Mouse (Mus musculus): ENCODE measurements at regions not wholly inside any gene's neighbourhood (a gene's known extent, or its start where the extent isn't known, plus 50 kb on each side); places are given as distances from the start of the nearest gene placed in this dataset.
A peak's percentile ranks its signal among the peaks of the same experiment; 100 is the strongest.

- DNase-seq (ENCODE audit: low spot score) (peak; percentile 23), ATAC-seq (replicated peaks; ENCODE audit: low FRiP score, low read depth) (no peak)
- no peak overlapping the region for H3K27ac ChIP-seq
- H3K9me3 ChIP-seq (replicated peaks; ENCODE audit: low read length) = no peaks in the 10 kb centered on the region
- no peak overlapping the region for H3K4me2 ChIP-seq (ENCODE audit: low read length)
- H3K4me3 ChIP-seq (replicated peaks; ENCODE audit: low read depth, low read length) = no peak overlapping the region
- no peak overlapping the region for H3K9ac ChIP-seq (ENCODE audit: low read depth, low read length)
- no peaks in the 10 kb centered on the region for H3K27me3 ChIP-seq (ENCODE audit: insufficient read depth, low read length)
- no peaks in the 10 kb centered on the region for H3K36me3 ChIP-seq (ENCODE audit: insufficient read depth, low read length)
- no peak for TF ChIP-seq CTCF (IDR thresholded peaks at IDR 0.05; ENCODE audit: low read depth)
- 45% methylated on average over 17 of the region's 17 CpGs for WGBS
- no peaks in the 10 kb centered on the region for H3K4me1 ChIP-seq (replicated peaks; ENCODE audit: insufficient read depth, low read length)
These were observed 107.3 kb upstream of the Tmem150c start for GRCm38 (mm10) chr5:100266671-100267510.

DNA sequence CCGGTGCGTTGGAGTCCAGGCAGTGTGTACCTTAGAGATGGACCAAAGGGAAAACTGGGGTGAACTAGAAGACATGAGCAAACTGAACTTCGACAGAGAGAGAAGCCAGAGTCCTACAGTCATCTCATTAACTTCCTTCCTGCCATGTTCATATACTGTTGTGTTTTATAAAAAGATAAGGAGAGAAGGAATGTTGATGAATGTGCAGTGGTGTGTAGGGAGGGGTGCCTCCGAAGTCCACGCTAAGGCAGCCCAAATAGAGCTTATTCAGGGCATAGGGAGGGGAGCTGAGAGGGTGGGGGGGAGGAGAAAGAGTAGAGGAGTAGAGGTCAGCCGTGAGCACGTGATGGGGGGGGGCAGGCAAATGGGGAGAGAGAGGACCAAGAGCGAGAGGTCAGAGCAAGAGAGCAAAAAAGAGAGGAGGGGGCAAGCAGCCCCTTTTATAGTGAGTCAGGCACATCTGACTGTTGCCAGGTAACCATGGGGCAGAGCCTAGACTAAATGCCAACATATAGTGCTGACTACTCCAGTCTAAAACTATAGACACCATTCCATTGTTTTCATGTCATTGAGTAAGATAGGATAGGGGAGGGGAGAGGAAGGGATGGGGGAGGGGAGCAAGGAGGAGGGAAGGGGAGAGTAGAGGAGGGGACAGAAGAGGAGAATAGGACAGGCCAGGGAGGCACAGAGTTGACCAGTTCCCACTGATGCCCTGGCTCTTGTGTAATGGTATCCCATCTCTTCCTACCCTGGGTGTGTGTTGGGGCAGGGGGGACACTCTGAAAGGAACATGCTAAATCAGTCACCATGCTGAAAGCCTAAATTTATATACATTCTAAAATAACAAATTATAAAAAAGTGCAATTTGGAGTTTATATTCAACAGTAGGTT is 100.4 kb upstream of the Tmem150c start:
- Histone ChIP-seq H3K27me3 (ENCODE audit: insufficient read depth, low read length) (no peaks in the 10 kb centered on the region), H3K9ac (ENCODE audit: low read depth, low read length) (no peak overlapping the region), H3K4me3 (replicated peaks; ENCODE audit: low read depth, low read length) (no peak overlapping the region), H3K27ac (peak overlapping the region; percentile 68; the same call in 1 of the 2 replicates), H3K4me1 (replicated peaks; ENCODE audit: insufficient read depth, low read length) (peaks cover 4% of the 10 kb centered on the region; the same call in 1 of the 2 replicates), H3K36me3 (ENCODE audit: insufficient read depth, low read length) (no peaks in the 10 kb centered on the region), H3K9me3 (replicated peaks; ENCODE audit: low read length) (no peaks in the 10 kb centered on the region), H3K4me2 (ENCODE audit: low read length) (no peak overlapping the region)
- TF ChIP-seq CTCF (IDR thresholded peaks at IDR 0.05; ENCODE audit: low read depth) = no peak
- peak; percentile 64 for DNase-seq (ENCODE audit: low spot score)
- ATAC-seq (replicated peaks; ENCODE audit: low FRiP score, low read depth) = no peak; the same call in 1 of the 2 replicates
- WGBS = 47% methylated on average over 8 of the region's 8 CpGs

DNA sequence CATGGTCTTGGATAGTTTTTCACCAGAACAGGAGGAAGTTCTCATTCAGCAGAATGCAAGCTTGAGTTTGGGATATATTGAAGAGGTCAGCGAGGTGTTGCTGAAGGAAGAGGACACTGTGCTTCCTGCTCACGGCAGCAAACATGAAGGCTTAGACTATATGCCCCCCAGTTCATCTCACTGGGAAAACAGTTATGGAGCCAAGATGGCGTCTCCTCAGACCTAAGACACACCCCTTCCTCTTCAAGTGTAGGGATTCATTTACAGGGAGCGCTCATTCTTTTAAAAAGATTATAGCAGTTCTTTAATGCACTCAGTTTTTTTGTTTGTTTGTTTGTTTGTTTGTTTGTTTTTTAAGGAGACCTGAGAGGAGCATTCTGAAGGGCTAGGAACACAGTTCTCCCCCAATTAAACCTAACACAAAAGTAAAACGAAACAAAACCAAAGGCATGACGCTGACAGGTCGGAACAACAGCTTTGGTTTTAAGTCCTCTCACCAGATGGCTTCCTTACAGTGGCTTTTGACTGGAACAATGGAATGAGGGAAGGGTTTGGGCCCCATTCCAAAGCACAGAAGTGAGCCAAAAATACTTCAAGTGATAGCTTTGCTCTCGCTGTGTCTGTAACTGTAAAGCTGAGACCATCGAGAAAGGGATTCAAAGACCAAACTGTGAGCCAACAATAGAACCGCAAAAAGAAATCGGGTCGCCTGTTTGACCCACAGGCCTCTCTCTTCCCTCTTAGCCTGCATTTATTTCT is 99.5 kb upstream of the Tmem150c start:
- Histone ChIP-seq H3K4me1 (replicated peaks; ENCODE audit: insufficient read depth, low read length) (peaks cover 9% of the 10 kb centered on the region; the same call in 1 of the 2 replicates), H3K27me3 (ENCODE audit: insufficient read depth, low read length) (no peaks in the 10 kb centered on the region), H3K36me3 (ENCODE audit: insufficient read depth, low read length) (no peaks in the 10 kb centered on the region), H3K4me2 (ENCODE audit: low read length) (no peak overlapping the region), H3K9ac (ENCODE audit: low read depth, low read length) (no peak overlapping the region), H3K9me3 (replicated peaks; ENCODE audit: low read length) (no peaks in the 10 kb centered on the region), H3K4me3 (replicated peaks; ENCODE audit: low read depth, low read length) (no peak overlapping the region), H3K27ac (peak overlapping the region; percentile 68)
- ATAC-seq (replicated peaks; ENCODE audit: low FRiP score, low read depth) (0 out of 2 replicates have a peak, but pooled peaks have one; percentile 25), DNase-seq (ENCODE audit: low spot score) (peak; percentile 87)
- no peak for TF ChIP-seq CTCF (IDR thresholded peaks at IDR 0.05; ENCODE audit: low read depth)
- WGBS = 56% methylated on average over 12 of the region's 12 CpGs

DNA sequence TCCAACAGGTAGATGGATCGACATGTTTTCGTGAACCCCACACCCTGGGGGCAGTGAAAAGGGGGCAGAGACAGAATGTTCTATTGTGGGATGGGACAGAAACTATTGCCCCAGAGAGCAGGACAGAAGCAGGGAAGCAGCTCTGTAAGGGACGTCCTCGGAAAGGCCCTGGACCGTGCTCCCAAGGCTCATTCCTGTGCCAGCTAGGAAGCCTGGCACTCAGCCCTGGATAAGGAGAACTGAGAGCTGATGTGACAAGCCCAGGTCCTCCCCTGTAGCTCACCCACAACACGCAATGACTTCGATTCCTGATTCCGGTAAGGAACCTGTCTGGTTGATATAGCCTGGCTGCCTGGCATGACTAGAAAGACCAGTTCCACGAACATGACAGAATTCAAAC is 95.7 kb upstream of the Tmem150c start:
- no peak overlapping the region for H3K4me3 ChIP-seq (replicated peaks; ENCODE audit: low read depth, low read length)
- H3K27ac ChIP-seq = no peak overlapping the region
- no peak overlapping the region for H3K4me2 ChIP-seq (ENCODE audit: low read length)
- H3K36me3 ChIP-seq (ENCODE audit: insufficient read depth, low read length) = no peaks in the 10 kb centered on the region
- ATAC-seq (replicated peaks; ENCODE audit: low FRiP score, low read depth) (no peak), DNase-seq (ENCODE audit: low spot score) (no peak)
- H3K9ac ChIP-seq (ENCODE audit: low read depth, low read length) = no peak overlapping the region
- no peak for TF ChIP-seq CTCF (IDR thresholded peaks at IDR 0.05; ENCODE audit: low read depth)
- H3K4me1 ChIP-seq (replicated peaks; ENCODE audit: insufficient read depth, low read length) = peaks cover 9% of the 10 kb centered on the region; the same call in 1 of the 2 replicates
- H3K9me3 ChIP-seq (replicated peaks; ENCODE audit: low read length) = no peaks in the 10 kb centered on the region
- H3K27me3 ChIP-seq (ENCODE audit: insufficient read depth, low read length) = no peaks in the 10 kb centered on the region
- WGBS = 73% methylated on average over 9 of the region's 9 CpGs

GRCm38 (mm10) chr5:100252036-100252435 is 92.4 kb upstream of the Tmem150c start:
- no peak for ATAC-seq (replicated peaks; ENCODE audit: low FRiP score, low read depth)
- H3K9ac ChIP-seq (ENCODE audit: low read depth, low read length) = no peak overlapping the region
- no peak overlapping the region for H3K27ac ChIP-seq
- 90% methylated on average over 6 of the region's 6 CpGs for WGBS
- H3K4me1 ChIP-seq (replicated peaks; ENCODE audit: insufficient read depth, low read length) = peaks cover 6% of the 10 kb centered on the region; the same call in 1 of the 2 replicates
- no peaks in the 10 kb centered on the region for H3K27me3 ChIP-seq (ENCODE audit: insufficient read depth, low read length)
- no peak for TF ChIP-seq CTCF (IDR thresholded peaks at IDR 0.05; ENCODE audit: low read depth)
- DNase-seq (ENCODE audit: low spot score) = no peak
- no peak overlapping the region for H3K4me2 ChIP-seq (ENCODE audit: low read length)
- H3K36me3 ChIP-seq (ENCODE audit: insufficient read depth, low read length) = no peaks in the 10 kb centered on the region
- no peak overlapping the region for H3K4me3 ChIP-seq (replicated peaks; ENCODE audit: low read depth, low read length)
- H3K9me3 ChIP-seq (replicated peaks; ENCODE audit: low read length) = no peaks in the 10 kb centered on the region
